Mouse (Mus musculus): ENCODE measurements around the gene Tsc22d2.

The Tsc22d2 gene

DNA sequence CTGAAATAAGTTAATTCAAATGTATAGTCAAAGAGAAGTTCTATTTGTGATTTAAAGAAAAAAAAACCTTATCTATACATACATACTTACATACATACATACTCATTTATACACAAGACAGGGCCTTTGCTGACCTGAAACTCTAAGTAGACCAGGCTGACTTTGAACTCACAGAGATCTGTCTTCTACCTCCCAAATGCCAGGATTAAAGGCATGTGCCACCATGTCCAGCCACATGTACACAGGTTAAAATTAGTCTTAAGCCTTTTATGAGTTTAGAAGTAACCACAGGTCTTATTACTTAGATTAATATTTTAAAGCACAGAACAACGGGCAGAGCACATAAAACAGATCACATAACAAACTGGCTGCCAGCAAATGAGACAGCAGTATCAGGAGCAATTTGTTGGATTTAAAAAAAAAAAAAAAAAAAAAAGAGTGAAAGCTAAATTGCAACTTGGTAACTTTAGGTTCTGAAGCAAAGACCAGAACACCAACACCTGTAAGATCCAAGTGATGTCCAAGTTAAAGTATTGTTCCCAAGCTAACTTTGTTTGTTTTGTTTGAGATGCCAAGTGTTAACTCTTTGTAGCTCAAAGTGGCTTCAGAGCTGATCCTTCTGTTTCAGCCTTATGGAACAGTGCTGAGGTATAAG is 101.6 kb downstream of the Tsc22d2 start:
- DNase-seq (ENCODE audit: low spot score) = no peak
